Mouse (Mus musculus) bone marrow, adult 2 months (tissue): ENCODE data around the gene Pdlim3.

Source experiments
- CTCF ChIP-seq: fragments of 200-500 bp; IDR thresholded peaks from 2 replicates; pipeline ENCODE4 v1.5.1; 2011; ENCODE audit warnings: low read length, control low read depth; ENCODE audit not compliant: control insufficient read depth, insufficient read depth
- POLR2A ChIP-seq: fragments of 200-500 bp; IDR thresholded peaks from 2 replicates; pipeline ENCODE4 v1.6.1; 2011; ENCODE audit warnings: low read depth, mild to moderate bottlenecking, control low read depth, low read length, borderline replicate concordance; ENCODE audit not compliant: control insufficient read depth

GRCm38 (mm10) chr8:45872077-45872476, 13.2 kb upstream of the Pdlim3 start:
- TF ChIP-seq POLR2A (no peak), CTCF (no peak)
